Mouse (Mus musculus): ENCODE data around the gene Lss. TPM values are rescaled to one million over a fixed set of nuclear protein-coding genes. Genes with fewer than 3 reads are reported as not detected.

Gene Lss
- total and polyA plus RNA-seq, 3 experiments: 20.5 to 64.1 (median 46.6) TPM

DNA sequence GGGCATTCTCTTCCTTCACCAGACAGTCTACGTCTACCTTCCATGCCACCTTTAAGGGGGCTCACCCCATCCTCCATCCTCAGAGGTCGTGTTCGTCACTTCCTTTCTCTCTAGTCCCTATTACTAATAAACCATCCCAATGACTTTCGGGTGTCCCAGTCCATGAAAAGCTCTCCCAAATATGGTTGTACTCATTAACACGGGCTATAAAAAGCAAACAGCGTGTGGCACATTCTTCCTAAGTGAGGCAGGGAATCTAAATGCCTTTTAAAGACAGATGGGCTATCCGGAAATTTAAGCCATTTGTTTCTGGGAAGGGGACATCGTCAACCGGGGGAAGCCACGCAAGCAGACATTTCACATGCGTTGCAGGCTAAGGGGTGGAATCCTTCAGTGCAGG is 58.8 kb downstream of the Lss start:
- Histone ChIP-seq H3K27me3 (ENCODE audit: insufficient read depth, low read length) (peaks cover 6% of the 10 kb centered on the region; the same call in 1 of the 2 replicates), H3K4me1 (ENCODE audit: insufficient read depth, low read depth, low read length) (no peaks in the 10 kb centered on the region), H3K9me3 (replicated peaks) (no peaks in the 10 kb centered on the region), H3K36me3 (replicated peaks) (no peaks in the 10 kb centered on the region), H3K4me3 (ENCODE audit: low read depth, low read length) (no peak overlapping the region)
- no peak for ATAC-seq (ENCODE audit: extremely low read depth, insufficient number of reproducible peaks, low FRiP score, poor library complexity, severe bottlenecking)
- TF ChIP-seq TAL1 (conservative IDR thresholded peaks at IDR 0.05; ENCODE audit: low read depth, low read length) (no peak), GATA1 (IDR thresholded peaks at IDR 0.05; ENCODE audit: borderline replicate concordance, low read length) (no peak), GATA2 (IDR thresholded peaks at IDR 0.05; ENCODE audit: borderline replicate concordance, low read depth, low read length) (no peak), CTCF (IDR thresholded peaks at IDR 0.05; ENCODE audit: low read depth, low read length) (no peak), POLR2AphosphoS5 (IDR thresholded peaks at IDR 0.05; ENCODE audit: insufficient replicate concordance, low read depth, low read length) (no peak)
- DNase-seq (ENCODE audit: low spot score): no peak

DNA sequence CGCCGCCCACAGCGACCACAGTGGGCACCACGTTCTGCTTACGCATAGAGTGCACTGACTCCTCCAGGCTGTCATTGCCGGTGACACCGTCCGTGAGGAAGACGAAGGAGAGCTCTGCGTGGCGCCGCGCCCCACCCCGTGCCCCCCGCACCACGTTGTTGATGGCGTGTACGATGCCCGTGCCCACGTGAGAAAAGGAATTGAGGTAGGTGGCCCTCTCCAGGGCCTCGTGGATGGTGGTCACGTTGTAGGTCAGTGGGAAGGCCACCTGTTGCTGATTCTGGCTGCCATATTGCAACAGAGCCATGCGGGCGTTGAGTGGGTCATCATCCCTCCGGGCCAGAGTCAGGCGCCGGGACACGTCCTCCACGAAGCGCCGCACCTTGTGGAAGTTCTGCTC is 65.0 kb downstream of the Lss start:
- peaks cover 4% of the 10 kb centered on the region; the same call in 1 of the 2 replicates for H3K27me3 ChIP-seq (ENCODE audit: insufficient read depth, low read length)
- H3K9me3 ChIP-seq (replicated peaks): no peaks in the 10 kb centered on the region
- ATAC-seq (ENCODE audit: extremely low read depth, insufficient number of reproducible peaks, low FRiP score, poor library complexity, severe bottlenecking) (no peak), DNase-seq (ENCODE audit: low spot score) (no peak)
- TF ChIP-seq CTCF (IDR thresholded peaks at IDR 0.05; ENCODE audit: low read depth, low read length) (no peak), POLR2AphosphoS5 (IDR thresholded peaks at IDR 0.05; ENCODE audit: insufficient replicate concordance, low read depth, low read length) (no peak), GATA2 (IDR thresholded peaks at IDR 0.05; ENCODE audit: borderline replicate concordance, low read depth, low read length) (no peak), TAL1 (conservative IDR thresholded peaks at IDR 0.05; ENCODE audit: low read depth, low read length) (no peak), GATA1 (IDR thresholded peaks at IDR 0.05; ENCODE audit: borderline replicate concordance, low read length) (no peak)
- no peaks in the 10 kb centered on the region for H3K4me1 ChIP-seq (ENCODE audit: insufficient read depth, low read depth, low read length)
- no peak overlapping the region for H3K4me3 ChIP-seq (ENCODE audit: low read depth, low read length)
- H3K36me3 ChIP-seq (replicated peaks): no peaks in the 10 kb centered on the region

DNA sequence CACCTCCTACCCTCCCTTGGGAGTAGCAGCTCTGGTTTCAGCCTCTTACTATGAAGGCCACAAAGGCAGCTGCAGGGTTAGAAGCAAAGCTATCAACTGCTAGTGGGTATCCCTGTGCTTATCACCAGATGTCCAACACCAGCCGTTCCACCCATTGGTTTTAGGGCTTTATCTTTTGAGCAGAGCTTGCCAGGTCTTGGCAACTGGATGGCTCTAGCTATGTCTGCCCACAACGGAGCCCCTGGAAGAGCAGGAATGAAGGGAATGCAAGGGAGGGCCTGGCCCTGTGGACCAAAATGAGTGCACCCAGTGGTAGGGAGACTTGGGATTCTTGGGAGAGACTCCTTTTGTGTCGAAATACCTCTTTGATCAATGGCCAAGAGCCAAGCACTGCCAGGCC is 71.3 kb downstream of the Lss start:
- no peak for TF ChIP-seq GATA1 (IDR thresholded peaks at IDR 0.05; ENCODE audit: borderline replicate concordance, low read length)
- TF ChIP-seq POLR2AphosphoS5 (IDR thresholded peaks at IDR 0.05; ENCODE audit: insufficient replicate concordance, low read depth, low read length): no peak
- TF ChIP-seq TAL1 (conservative IDR thresholded peaks at IDR 0.05; ENCODE audit: low read depth, low read length): no peak
- TF ChIP-seq GATA2 (IDR thresholded peaks at IDR 0.05; ENCODE audit: borderline replicate concordance, low read depth, low read length): no peak
- TF ChIP-seq CTCF (IDR thresholded peaks at IDR 0.05; ENCODE audit: low read depth, low read length): no peak
- Histone ChIP-seq H3K27me3 (ENCODE audit: insufficient read depth, low read length) (peaks cover 7% of the 10 kb centered on the region; the same call in 1 of the 2 replicates), H3K9me3 (replicated peaks) (no peaks in the 10 kb centered on the region)

More for the DNA sequence above, 71.3 kb downstream of the Lss start:
- H3K36me3 ChIP-seq (replicated peaks): no peaks in the 10 kb centered on the region
- ATAC-seq (ENCODE audit: extremely low read depth, insufficient number of reproducible peaks, low FRiP score, poor library complexity, severe bottlenecking) (no peak), DNase-seq (ENCODE audit: low spot score) (no peak)
- no peaks in the 10 kb centered on the region for H3K4me1 ChIP-seq (ENCODE audit: insufficient read depth, low read depth, low read length)
- H3K4me3 ChIP-seq (ENCODE audit: low read depth, low read length): no peak overlapping the region

Other genes starting within 250 kb of the Lss start
- gene Dip2a, start 186.3 kb upstream of the Lss start, total RNA-seq (2014; fragmentation: Nextera tagmentation): 2.6 and 2.8 TPM in 2 replicates
- gene Dip2a, start 186.3 kb upstream of the Lss start, total RNA-seq (2017): 2.6 and 4.3 TPM in 2 replicates
- 1.1 and 1.5 TPM in 2 replicates for gene Dip2a, start 186.3 kb upstream of the Lss start, polyA plus RNA-seq (2012)
- gene AC141477.1, start 91.1 kb upstream of the Lss start, total RNA-seq (2014; fragmentation: Nextera tagmentation): 11.7 TPM in 1 of 2 replicates, not detected in the other
- gene AC141477.1, start 91.1 kb upstream of the Lss start, total RNA-seq (2017): 7.6 TPM in 1 of 2 replicates, not detected in the other
- gene AC141477.1, start 91.1 kb upstream of the Lss start, polyA plus RNA-seq (2012): not detected in 2 replicates
- gene Pcnt, start 88.8 kb upstream of the Lss start, total RNA-seq (2014; fragmentation: Nextera tagmentation): 61.9 and 64.3 TPM in 2 replicates
- gene Pcnt, start 88.8 kb upstream of the Lss start, total RNA-seq (2017): 46.0 and 50.4 TPM in 2 replicates
- gene Pcnt, start 88.8 kb upstream of the Lss start, polyA plus RNA-seq (2012): 61.9 and 72.1 TPM in 2 replicates
- not detected in 2 replicates for gene 2610028H24Rik, start 82.5 kb upstream of the Lss start, total RNA-seq (2014; fragmentation: Nextera tagmentation)
- gene 2610028H24Rik, start 82.5 kb upstream of the Lss start, total RNA-seq (2017): 0.11 TPM in 1 of 2 replicates, not detected in the other
- not detected in 2 replicates for gene 2610028H24Rik, start 82.5 kb upstream of the Lss start, polyA plus RNA-seq (2012)
- 34.2 and 44.1 TPM in 2 replicates for gene Mcm3ap, start 62.7 kb upstream of the Lss start, total RNA-seq (2014; fragmentation: Nextera tagmentation)
- gene Mcm3ap, start 62.7 kb upstream of the Lss start, total RNA-seq (2017): 59.3 and 65.9 TPM in 2 replicates
- 30.5 and 35.4 TPM in 2 replicates for gene Mcm3ap, start 62.7 kb upstream of the Lss start, polyA plus RNA-seq (2012)
- 6.1 and 8.8 TPM in 2 replicates for gene Ybey, start 62.5 kb upstream of the Lss start, total RNA-seq (2014; fragmentation: Nextera tagmentation)
- gene Ybey, start 62.5 kb upstream of the Lss start, total RNA-seq (2017): 9.7 and 10.6 TPM in 2 replicates
- 1.6 and 2.3 TPM in 2 replicates for gene Ybey, start 62.5 kb upstream of the Lss start, polyA plus RNA-seq (2012)
- gene Spatc1l, start 30.7 kb downstream of the Lss start, total RNA-seq (2014; fragmentation: Nextera tagmentation): not detected in 2 replicates
- gene Spatc1l, start 30.7 kb downstream of the Lss start, total RNA-seq (2017): 0.11 TPM in 1 of 2 replicates, not detected in the other
- gene Spatc1l, start 30.7 kb downstream of the Lss start, polyA plus RNA-seq (2012): not detected in 2 replicates
- not detected in 2 replicates for gene Ftcd, start 44.1 kb downstream of the Lss start, total RNA-seq (2014; fragmentation: Nextera tagmentation)
- gene Ftcd, start 44.1 kb downstream of the Lss start, total RNA-seq (2017): 0.27 TPM in 1 of 2 replicates, not detected in the other
- not detected in 2 replicates for gene Ftcd, start 44.1 kb downstream of the Lss start, polyA plus RNA-seq (2012)
- gene Col6a2, start 92.0 kb downstream of the Lss start, total RNA-seq (2014; fragmentation: Nextera tagmentation): not detected in 2 replicates
- under 0.01 and 0.11 TPM in 2 replicates for gene Col6a2, start 92.0 kb downstream of the Lss start, total RNA-seq (2017)
- not detected in 2 replicates for gene Col6a2, start 92.0 kb downstream of the Lss start, polyA plus RNA-seq (2012)
- not detected in 2 replicates for gene Col6a1, start 194.6 kb downstream of the Lss start, total RNA-seq (2014; fragmentation: Nextera tagmentation)
- gene Col6a1, start 194.6 kb downstream of the Lss start, total RNA-seq (2017): 0.05 TPM in 1 of 2 replicates, not detected in the other
- gene Col6a1, start 194.6 kb downstream of the Lss start, polyA plus RNA-seq (2012): not detected in 2 replicates

Data from G1E (cell line).